Mouse (Mus musculus) intestine, postnatal 0 days (tissue): ENCODE results near the gene Tmem151b. TPM values are rescaled to one million over a fixed set of nuclear protein-coding genes. Genes with fewer than 3 reads are reported as not detected.

Experiments
- ATAC-seq: fragments of 200-750 bp; cut with Nextera tagmentation; 2 replicates; pipeline ENCODE4 v1.8.0; 2017; ENCODE audit warnings: mild to moderate bottlenecking, moderate TSS enrichment, moderate library complexity
- H3K27ac ChIP-seq: fragments of 300-500 bp; sonication (generic); 2 replicates; pipeline ENCODE4 v1.5.1; 2014; ENCODE audit warnings: mild to moderate bottlenecking, low read depth, low read length, moderate library complexity
- H3K27me3 ChIP-seq: fragments of 300-500 bp; sonication (generic); replicated peaks from 2 replicates; pipeline ENCODE4 v1.6.1; 2014; ENCODE audit warnings: low read length, mixed read lengths; ENCODE audit not compliant: control insufficient read depth, insufficient read depth
- H3K36me3 ChIP-seq: fragments of 300-500 bp; sonication (generic); 2 replicates; pipeline ENCODE4 v1.6.1; 2014; ENCODE audit warnings: mild to moderate bottlenecking, moderate library complexity; ENCODE audit not compliant: control insufficient read depth, insufficient read depth
- H3K4me1 ChIP-seq: fragments of 300-500 bp; sonication (generic); replicated peaks from 2 replicates; pipeline ENCODE4 v1.6.1; 2014; ENCODE audit warnings: antibody characterized with exemption, low read length, mixed read lengths; ENCODE audit not compliant: control insufficient read depth, insufficient read depth
- H3K4me2 ChIP-seq: fragments of 300-500 bp; sonication (generic); replicated peaks from 2 replicates; pipeline ENCODE4 v1.6.1; 2014; ENCODE audit warnings: low read depth, mild to moderate bottlenecking, moderate library complexity
- H3K4me3 ChIP-seq: fragments of 300-500 bp; sonication (generic); 2 replicates; pipeline ENCODE4 v1.5.1; 2014; ENCODE audit warnings: low read depth, low read length
- H3K9ac ChIP-seq: fragments of 300-500 bp; sonication (generic); 2 replicates; pipeline ENCODE4 v1.6.1; 2014; ENCODE audit warnings: mild to moderate bottlenecking, low read depth, low read length
- H3K9me3 ChIP-seq: fragments of 300-500 bp; sonication (generic); 2 replicates; pipeline ENCODE4 v1.6.1; 2016; ENCODE audit warnings: mixed run types; ENCODE audit not compliant: control insufficient read depth
- CTCF ChIP-seq: sonication (generic); IDR thresholded peaks from 2 replicates; pipeline ENCODE4 v1.5.1; 2016; ENCODE audit warnings: low read depth, mild to moderate bottlenecking, control low read depth, antibody characterized with exemption, moderate library complexity
- WGBS: fragments of 180-500 bp; shearing (Covaris S2); extraction: QIAGEN DNeasy Blood & Tissue Kit; methylation state at CpG from one replicate; pipeline ENCODE4 v1.1.7; 2014; 5-methylcytosine and 5-hydroxymethylcytosine counted together
- polyA plus RNA-seq: library from polyadenylated mRNA; unstranded; fragments of >200 nt; fragmentation: Nextera tagmentation; extraction: Ambion mirVana; gene quantifications from 2 replicates; pipeline ENCODE4 v1.2.1, GENCODE M21; 2015

Tmem151b gene
- polyA plus RNA-seq, 1 experiment from 2014 or later, result 0.68 TPM

DNA sequence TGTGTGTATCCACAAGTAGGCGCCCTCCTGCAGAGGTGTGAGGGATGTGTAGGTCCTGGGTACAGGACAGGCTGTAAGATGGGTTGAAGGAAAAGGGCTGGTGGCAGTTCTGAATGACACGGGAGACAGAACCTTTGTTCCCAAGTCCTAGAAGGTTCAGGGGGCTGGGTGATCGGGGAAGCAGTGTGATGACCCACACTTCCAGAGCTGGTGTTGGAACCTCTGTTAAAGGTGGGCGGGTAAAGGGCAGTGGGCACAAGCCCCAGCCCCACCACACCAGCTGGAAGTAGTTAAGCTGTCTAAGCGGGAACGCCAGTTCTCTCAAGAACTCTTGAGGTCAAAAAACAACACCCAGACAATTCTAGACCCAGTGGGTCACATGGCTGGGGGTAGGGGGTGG, 40.9 kb upstream of the Tmem151b start:
- 77% methylated on average over 6 of the region's 6 CpGs for WGBS
- H3K9ac ChIP-seq, result no peak overlapping the region

DNA sequence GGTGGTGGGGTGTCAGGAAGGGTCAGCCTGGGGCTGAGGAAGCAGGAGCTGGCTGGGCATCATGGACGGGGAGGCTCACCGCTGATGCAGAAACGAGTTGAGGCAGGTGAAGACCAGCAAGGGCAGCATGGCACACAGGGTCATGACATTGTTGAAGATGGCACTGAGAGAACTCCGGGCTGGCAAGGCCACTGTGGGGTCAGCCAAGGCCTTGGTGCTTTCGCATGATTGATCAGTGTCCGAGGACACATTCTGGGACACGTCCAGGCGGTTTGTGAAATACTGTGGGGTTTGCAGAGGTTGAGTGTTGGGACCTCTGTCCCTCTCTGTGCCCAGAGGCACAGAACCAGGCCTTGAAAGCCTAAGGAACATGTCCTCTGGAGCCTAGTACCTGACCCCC, 40.4 kb upstream of the Tmem151b start:
- TF ChIP-seq CTCF, result no peak
- 89% methylated on average over 8 of the region's 8 CpGs for WGBS
- H3K9ac ChIP-seq, result no peak overlapping the region

More for the DNA sequence above, 40.9 kb upstream of the Tmem151b start:
- no peaks in the 10 kb centered on the region for H3K9me3 ChIP-seq
- H3K27me3 ChIP-seq, result no peaks in the 10 kb centered on the region
- H3K27ac ChIP-seq, result no peak overlapping the region
- no peak overlapping the region for H3K4me2 ChIP-seq
- H3K4me1 ChIP-seq, result peaks cover 15% of the 10 kb centered on the region
- ATAC-seq, result no peak
- TF ChIP-seq CTCF, result no peak
- H3K4me3 ChIP-seq, result no peak overlapping the region
- H3K36me3 ChIP-seq, result peaks cover 29% of the 10 kb centered on the region; the same call in 1 of the 2 replicates

DNA sequence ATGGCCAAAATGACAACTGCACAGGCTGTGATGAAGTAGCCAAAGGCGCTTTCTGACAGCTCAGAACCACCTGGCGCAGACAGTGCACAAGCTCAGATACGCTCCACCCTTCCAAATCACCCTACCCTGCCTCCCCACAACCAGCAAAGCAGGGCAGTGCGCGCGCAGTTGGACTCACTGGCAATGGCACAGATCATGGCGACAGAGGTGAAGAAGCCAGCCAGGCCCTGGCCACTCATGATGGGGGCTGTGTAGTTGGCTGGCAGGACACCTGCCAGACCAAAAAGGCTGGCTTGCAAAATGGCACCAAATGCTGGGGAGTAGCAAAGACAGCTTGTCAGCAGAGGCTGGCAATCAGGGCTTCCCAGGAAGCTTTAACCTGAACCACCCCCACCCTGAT, 39.8 kb upstream of the Tmem151b start:
- TF ChIP-seq CTCF, result no peak
- 95% methylated on average over 7 of the region's 7 CpGs for WGBS
- peaks cover 14% of the 10 kb centered on the region for H3K4me1 ChIP-seq
- peaks cover 29% of the 10 kb centered on the region; the same call in 1 of the 2 replicates for H3K36me3 ChIP-seq
- ATAC-seq, result no peak
- H3K27me3 ChIP-seq, result no peaks in the 10 kb centered on the region
- no peak overlapping the region for H3K4me2 ChIP-seq
- no peak overlapping the region for H3K27ac ChIP-seq
- no peak overlapping the region for H3K4me3 ChIP-seq
- H3K9me3 ChIP-seq, result no peaks in the 10 kb centered on the region
- H3K9ac ChIP-seq, result no peak overlapping the region

More for the DNA sequence above, 40.4 kb upstream of the Tmem151b start:
- Histone ChIP-seq H3K27me3 (no peaks in the 10 kb centered on the region), H3K9me3 (no peaks in the 10 kb centered on the region), H3K27ac (no peak overlapping the region), H3K4me2 (no peak overlapping the region), H3K4me3 (no peak overlapping the region), H3K36me3 (peaks cover 29% of the 10 kb centered on the region; the same call in 1 of the 2 replicates), H3K4me1 (peaks cover 15% of the 10 kb centered on the region)
- no peak for ATAC-seq

DNA sequence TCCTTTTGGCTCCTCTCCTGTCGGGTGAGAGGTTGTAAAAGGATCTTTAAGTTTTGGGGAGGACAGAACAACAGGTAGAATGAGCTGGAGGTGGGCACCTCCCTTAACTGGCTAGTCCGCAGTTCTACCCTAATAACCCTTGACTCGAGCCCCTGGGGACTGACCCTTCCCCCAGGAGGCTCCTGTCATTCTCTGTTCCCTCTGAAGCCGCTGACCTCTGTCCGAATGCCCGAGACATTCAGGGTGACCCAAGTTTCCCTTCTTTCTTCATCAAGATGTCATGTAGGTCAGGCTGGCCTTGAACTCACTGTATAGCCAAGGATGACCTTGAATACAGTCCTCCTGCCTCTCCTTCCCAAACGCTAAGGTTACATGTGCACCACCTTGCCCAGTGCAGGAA, 38.9 kb upstream of the Tmem151b start:
- ATAC-seq, result no peak
- no peak for TF ChIP-seq CTCF
- Histone ChIP-seq H3K9ac (no peak overlapping the region), H3K27ac (no peak overlapping the region), H3K27me3 (no peaks in the 10 kb centered on the region), H3K9me3 (no peaks in the 10 kb centered on the region), H3K36me3 (peaks cover 29% of the 10 kb centered on the region; the same call in 1 of the 2 replicates), H3K4me1 (peaks cover 11% of the 10 kb centered on the region; the same call in 1 of the 2 replicates), H3K4me2 (no peak overlapping the region), H3K4me3 (no peak overlapping the region)
- WGBS, result 87% methylated on average over 7 of the region's 7 CpGs

DNA sequence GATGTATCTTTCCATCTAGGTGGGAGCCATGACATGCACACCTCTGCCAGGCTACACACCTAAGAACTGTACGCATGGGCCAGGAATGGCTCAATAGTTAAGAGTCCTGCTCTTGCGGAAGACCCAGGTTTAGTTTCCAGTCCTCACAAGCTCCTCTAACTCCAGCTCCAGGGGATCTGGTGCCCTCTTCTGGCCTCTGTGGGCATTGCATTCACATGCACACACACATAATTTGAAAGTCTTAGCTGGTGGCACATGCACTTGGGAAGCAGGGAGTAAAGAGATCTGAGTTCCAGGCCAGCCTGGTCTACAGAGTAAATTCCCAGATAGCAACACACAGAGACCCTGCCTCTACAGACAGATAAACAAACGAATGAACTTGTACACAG, 37.0 kb upstream of the Tmem151b start:
- Histone ChIP-seq H3K4me2 (no peak overlapping the region), H3K4me1 (no peaks in the 10 kb centered on the region), H3K4me3 (no peak overlapping the region), H3K9ac (no peak overlapping the region), H3K36me3 (peaks cover 29% of the 10 kb centered on the region; the same call in 1 of the 2 replicates), H3K9me3 (no peaks in the 10 kb centered on the region), H3K27ac (peak overlapping the region; percentile 41; the same call in 1 of the 2 replicates), H3K27me3 (no peaks in the 10 kb centered on the region)
- TF ChIP-seq CTCF, result peak; percentile 63
- ATAC-seq, result no peak
- WGBS, result 97% methylated on average over 3 of the region's 3 CpGs

DNA sequence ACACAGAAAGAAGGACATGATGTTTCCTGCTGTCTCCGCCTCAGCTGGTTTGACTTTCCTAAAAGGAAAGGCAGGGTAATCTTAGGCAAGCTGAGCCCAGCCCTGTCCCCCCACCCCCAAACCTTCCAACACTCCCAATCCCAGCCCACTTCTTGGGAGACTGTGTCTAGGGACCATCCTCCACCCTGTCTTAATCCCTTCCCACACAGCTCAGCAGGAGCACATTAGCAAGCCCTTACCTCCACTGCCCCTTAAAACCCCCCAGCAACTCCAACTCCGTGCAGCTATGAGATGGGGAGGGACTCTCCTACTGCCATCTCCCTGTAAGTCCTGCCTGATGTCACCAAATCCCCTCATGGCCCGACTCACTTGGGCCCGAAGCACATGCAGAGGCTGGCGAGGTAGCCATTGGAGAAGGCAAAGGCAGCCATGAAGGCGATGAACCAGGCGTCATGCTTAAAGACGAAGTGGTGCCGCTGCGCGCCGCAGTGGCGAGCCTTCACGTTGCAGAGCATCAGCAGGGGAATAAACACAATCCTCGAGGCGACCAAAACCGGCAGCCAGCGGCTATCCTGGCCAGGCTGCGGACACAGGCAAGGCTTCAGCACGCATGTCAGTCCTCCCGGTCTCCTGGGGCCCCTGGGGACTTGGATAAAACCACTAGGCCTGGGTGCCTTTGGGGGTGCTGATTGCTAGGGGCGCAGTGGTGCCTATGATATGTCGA, 36.4 kb upstream of the Tmem151b start:
- Histone ChIP-seq H3K9me3 (no peaks in the 10 kb centered on the region), H3K9ac (no peak overlapping the region), H3K27ac (peak overlapping the region; percentile 68), H3K36me3 (peaks cover 29% of the 10 kb centered on the region; the same call in 1 of the 2 replicates), H3K4me3 (no peak overlapping the region), H3K27me3 (no peaks in the 10 kb centered on the region), H3K4me2 (no peak overlapping the region), H3K4me1 (no peaks in the 10 kb centered on the region)
- TF ChIP-seq CTCF, result no peak
- 72% methylated on average over 23 of the region's 23 CpGs for WGBS
- no peak for ATAC-seq
